Mouse (Mus musculus): Measurements from ENCODE around the gene 4930595D18Rik.

4930595D18Rik gene

GRCm38 (mm10) chr12:111165146-111165812 lies 19.0 kb downstream of the 4930595D18Rik start:
- DNase-seq, result peak; percentile 38

- peak; percentile 76 for DNase-seq
Observed at GRCm38 (mm10) chr12:111164310-111164751, 20.0 kb downstream of the 4930595D18Rik start.

GRCm38 (mm10) chr12:111162312-111163061 lies 21.8 kb downstream of the 4930595D18Rik start:
- no peak for DNase-seq

- DNase-seq, result no peak
Observed at GRCm38 (mm10) chr12:111161943-111162311, 22.4 kb downstream of the 4930595D18Rik start.

- no peak for DNase-seq
Observed at GRCm38 (mm10) chr12:111160871-111161270, 23.4 kb downstream of the 4930595D18Rik start.

GRCm38 (mm10) chr12:111159659-111160428 lies 24.4 kb downstream of the 4930595D18Rik start:
- DNase-seq, result no peak

- DNase-seq, result no peak
Observed at GRCm38 (mm10) chr12:111155756-111156155, 28.5 kb downstream of the 4930595D18Rik start.

GRCm38 (mm10) chr12:111154641-111155040 lies 29.6 kb downstream of the 4930595D18Rik start:
- DNase-seq, result no peak

- no peak for DNase-seq
Observed at GRCm38 (mm10) chr12:111153946-111154345, 30.3 kb downstream of the 4930595D18Rik start.

GRCm38 (mm10) chr12:111152981-111153710 lies 31.1 kb downstream of the 4930595D18Rik start:
- peak; percentile 26 for DNase-seq

GRCm38 (mm10) chr12:111152579-111152978 lies 31.7 kb downstream of the 4930595D18Rik start:
- DNase-seq, result no peak

- DNase-seq, result no peak
Observed at GRCm38 (mm10) chr12:111151422-111152156, 32.7 kb downstream of the 4930595D18Rik start.

- DNase-seq, result no peak
Observed at GRCm38 (mm10) chr12:111150236-111150596, 34.1 kb downstream of the 4930595D18Rik start.

GRCm38 (mm10) chr12:111149495-111150235 lies 34.6 kb downstream of the 4930595D18Rik start:
- no peak for DNase-seq

- DNase-seq, result no peak
Observed at GRCm38 (mm10) chr12:111145269-111145668, 39.0 kb downstream of the 4930595D18Rik start.

- no peak for DNase-seq
Observed at GRCm38 (mm10) chr12:111144598-111144997, 39.7 kb downstream of the 4930595D18Rik start.

- no peak for DNase-seq
Observed at GRCm38 (mm10) chr12:111143509-111144063, 40.7 kb downstream of the 4930595D18Rik start.

GRCm38 (mm10) chr12:111143005-111143508 lies 41.2 kb downstream of the 4930595D18Rik start:
- no peak for DNase-seq

- DNase-seq, result no peak
Observed at GRCm38 (mm10) chr12:111137079-111137478, 47.2 kb downstream of the 4930595D18Rik start.

GRCm38 (mm10) chr12:111135953-111136352 lies 48.3 kb downstream of the 4930595D18Rik start:
- DNase-seq, result no peak
